Mouse (Mus musculus) kidney, postnatal 10 days (tissue): ENCODE data around the gene Mafb.

Experiments used
- DNase-seq: peaks from one replicate; pipeline ENCODE4 v3.0.0; 2021; ENCODE audit warnings: mixed read lengths

The Mafb gene

GRCm38 (mm10) chr2:160363201-160363600 lies 3.7 kb downstream of the Mafb start:
- no peak for DNase-seq

DNA sequence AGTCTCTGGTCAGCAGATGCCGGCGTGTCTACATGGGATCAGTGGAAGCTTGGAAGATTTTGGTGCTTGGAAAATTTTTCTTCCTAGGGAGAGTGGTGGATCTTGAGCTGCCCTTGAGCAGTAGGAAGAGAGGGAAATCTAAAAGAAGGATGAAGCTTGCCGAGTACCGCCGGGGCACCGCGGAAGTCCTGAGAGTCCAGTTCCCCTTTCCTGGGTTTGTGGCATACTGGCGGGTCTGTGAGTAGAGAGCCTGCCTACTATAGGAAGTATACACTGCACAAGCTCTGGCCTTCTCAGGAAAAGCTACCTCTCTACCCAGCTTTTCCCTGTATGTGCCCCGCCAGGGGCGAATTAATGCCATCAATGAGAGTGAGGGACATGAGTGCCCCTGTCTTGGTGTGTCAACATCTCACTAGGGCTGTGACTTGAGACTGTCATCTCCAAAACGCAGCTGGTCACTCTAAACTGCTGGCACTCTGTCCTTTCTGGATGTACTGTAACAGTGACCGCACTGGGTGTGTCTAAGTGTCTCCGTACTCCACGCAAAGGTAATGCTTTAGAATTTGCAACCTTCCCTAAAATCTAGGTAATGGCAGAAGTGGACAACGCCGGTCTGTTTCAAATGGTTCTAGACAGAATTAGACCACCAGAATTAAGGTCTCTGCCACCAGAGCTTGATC lies 5.3 kb downstream of the Mafb start:
- no peak for DNase-seq

DNA sequence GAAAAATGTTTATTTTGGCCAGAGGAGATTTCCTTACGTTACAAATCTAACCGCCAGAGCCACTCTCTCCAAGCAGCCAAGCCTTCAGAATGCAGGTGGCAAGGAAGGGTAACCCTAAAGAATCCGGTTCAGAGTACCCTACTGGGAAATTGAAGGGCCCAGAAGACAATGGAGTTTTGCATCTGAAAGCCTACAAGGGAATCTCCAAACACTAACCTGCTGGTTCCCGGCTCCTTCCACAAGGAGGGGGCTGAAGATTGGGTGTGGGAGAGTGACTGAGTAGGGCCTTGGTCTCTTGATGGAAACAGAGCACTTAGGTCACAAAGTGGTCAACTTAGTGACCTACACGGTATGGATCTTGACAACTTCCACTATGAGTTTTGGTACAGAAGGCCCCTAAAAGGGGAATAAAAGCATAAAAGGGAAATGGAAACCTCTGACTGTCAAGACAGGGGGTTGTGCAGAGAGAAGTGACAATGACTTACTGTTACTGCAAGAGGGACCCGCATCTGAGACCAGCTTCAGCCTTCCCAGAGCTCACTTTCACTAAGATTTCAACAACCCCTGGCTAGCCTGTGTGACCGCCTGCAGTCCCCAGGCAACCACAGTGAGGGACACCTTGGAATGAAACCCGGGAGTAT lies 6.5 kb downstream of the Mafb start:
- no peak for DNase-seq

GRCm38 (mm10) chr2:160358896-160359295 lies 8.0 kb downstream of the Mafb start:
- DNase-seq = no peak

DNA sequence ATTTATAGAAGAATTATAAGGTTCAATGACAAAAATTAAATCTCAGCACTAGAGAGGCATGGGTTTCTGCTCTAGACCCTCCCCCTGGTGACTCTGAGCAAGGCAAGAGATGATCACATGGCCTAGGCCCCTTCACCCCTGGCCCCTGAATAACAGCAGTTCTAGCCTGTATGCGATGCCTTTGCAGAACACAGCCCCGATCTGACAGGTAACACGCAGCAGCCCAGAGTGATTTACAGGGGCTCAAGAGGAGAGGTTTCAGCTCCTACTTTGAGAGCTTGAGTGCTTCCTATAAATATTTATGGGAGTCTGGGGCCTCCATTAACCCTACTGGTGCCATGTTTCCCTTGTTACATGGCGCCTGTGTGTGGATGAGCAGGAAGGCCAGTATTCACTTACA lies 9.4 kb downstream of the Mafb start:
- DNase-seq = no peak

DNA sequence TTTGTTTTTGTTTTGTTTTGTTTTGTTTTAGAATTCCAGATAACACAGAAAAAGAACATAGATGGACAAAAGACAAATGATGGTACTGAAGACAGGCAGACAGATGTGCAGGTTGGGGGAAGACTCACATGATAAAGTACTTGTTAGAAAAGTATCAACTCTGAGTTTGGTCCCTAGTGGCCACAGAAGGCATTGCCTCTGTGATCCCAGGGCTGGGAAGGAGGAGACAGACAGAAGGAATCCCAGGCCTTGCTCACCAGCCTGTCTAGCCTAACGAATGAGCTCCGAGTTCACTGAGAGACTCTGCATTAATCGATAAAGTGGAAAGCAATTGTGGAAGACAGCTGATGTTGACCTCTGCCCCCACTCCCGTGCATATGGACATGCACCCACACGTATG lies 10.7 kb downstream of the Mafb start:
- DNase-seq = peak; percentile 51

GRCm38 (mm10) chr2:160354319-160354718 lies 12.5 kb downstream of the Mafb start:
- DNase-seq = no peak

DNA sequence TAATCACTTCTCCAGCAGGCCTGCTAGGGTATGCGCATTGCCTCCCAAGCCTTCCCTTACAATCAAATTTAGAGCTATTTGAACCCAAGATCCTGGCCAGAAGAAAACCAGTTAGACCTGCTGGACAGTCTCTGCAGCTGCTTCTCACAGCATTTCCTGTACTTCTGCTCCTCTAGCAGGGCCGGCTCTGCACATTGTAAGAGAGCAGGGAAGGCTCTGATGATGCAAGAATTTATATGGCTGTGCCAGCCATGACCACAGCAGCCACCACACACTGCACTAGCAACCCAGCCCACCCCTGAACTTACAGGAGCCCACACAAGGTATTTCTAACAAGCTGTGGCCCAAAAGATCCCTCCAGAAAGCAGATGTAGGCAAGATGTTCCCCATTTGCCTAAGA lies 13.3 kb downstream of the Mafb start:
- no peak for DNase-seq

- DNase-seq = peak; percentile 78
Measured at GRCm38 (mm10) chr2:160351038-160351574, 15.8 kb downstream of the Mafb start.

DNA sequence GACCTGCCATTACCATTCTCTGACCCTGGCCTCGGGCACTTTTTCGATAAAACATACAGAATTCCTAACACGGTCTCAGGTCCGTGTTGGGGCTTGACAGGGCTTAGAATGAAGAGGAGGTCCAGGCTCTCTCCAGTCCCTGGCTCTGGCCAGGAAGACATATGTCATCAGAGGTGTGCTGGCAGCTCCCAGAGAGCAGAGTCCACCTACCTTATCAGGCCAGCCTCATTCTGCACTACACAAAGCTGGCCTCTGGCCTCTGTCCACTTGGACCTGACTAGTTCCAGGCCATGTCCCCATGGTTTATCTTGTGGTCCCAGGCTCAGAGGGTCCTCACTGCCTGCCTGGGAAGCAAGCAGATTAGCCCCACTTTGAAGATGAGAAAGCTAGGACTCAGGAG lies 17.3 kb downstream of the Mafb start:
- no peak for DNase-seq

GRCm38 (mm10) chr2:160348796-160349195 lies 18.1 kb downstream of the Mafb start:
- no peak for DNase-seq

GRCm38 (mm10) chr2:160348072-160348604 lies 18.7 kb downstream of the Mafb start:
- no peak for DNase-seq

GRCm38 (mm10) chr2:160345644-160346043 lies 21.2 kb downstream of the Mafb start:
- DNase-seq = no peak

GRCm38 (mm10) chr2:160340121-160340520 lies 26.7 kb downstream of the Mafb start:
- DNase-seq = no peak

GRCm38 (mm10) chr2:160339595-160339994 lies 27.3 kb downstream of the Mafb start:
- DNase-seq = no peak

- no peak for DNase-seq
Measured at GRCm38 (mm10) chr2:160336053-160336452, 30.8 kb downstream of the Mafb start.

- no peak for DNase-seq
Measured at GRCm38 (mm10) chr2:160335043-160335442, 31.8 kb downstream of the Mafb start.

- peak; percentile 63 for DNase-seq
Measured at GRCm38 (mm10) chr2:160334111-160334661, 32.7 kb downstream of the Mafb start, which contains the start of gene Gm826. Gene Gm826 (minus strand): TSS chr2:160334162.

DNA sequence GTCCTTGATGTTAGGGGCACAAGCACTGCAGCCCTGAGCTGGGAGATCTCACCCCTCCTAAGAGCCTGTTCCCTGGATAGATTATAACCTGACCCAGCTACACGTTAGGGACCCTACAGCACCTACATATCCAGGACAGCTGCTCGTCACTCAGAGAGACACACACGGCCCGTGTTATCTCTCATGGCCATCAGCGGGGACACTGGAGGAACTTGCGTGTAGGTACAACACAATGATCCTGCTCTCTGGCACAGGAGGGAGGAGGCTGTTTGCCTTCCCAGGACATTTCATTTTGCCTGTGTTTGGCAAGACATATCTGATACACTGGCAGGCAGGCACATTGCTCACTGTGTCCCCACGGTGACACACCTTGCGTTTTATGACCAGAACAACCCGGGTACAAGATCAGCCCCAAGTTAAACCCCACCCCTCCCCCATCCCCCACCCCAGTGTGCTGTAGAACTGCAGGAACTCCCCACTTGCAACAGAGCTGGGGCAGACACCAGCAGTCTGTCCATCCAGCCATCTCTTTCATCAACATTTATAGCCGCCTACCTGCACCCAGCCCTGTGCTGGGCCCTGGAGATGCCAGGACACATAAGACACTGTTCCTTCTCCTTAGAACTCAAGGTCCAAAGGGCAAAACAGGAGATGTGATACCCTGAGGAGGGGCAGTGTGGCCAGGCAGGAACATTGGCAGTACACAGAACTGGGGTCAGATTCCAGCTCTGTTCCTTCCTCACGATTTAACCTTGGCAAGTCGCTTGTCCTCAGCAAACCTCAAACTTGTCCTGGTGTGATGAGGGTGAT lies 34.1 kb downstream of the Mafb start:
- no peak for DNase-seq

DNA sequence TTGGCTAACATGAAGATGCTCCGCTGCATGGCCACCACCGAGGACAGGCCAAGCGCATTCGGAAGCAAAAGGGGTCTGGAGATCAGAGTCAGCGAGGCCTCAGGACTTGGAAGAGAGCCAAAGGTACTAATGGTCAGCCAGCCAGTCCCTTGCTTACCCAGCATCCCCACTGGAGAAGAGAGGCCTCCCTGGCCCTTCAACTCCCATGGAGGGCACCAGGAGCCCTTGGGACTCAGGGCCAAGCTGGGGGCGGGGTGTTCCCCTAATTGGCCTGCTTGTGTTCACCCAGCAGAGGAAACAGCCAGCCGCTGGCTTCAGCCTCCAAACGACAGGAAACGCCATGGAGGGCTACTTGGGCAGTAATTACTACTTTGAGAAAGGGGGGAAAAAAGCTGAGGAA lies 38.0 kb downstream of the Mafb start:
- peak; percentile 55 for DNase-seq

DNA sequence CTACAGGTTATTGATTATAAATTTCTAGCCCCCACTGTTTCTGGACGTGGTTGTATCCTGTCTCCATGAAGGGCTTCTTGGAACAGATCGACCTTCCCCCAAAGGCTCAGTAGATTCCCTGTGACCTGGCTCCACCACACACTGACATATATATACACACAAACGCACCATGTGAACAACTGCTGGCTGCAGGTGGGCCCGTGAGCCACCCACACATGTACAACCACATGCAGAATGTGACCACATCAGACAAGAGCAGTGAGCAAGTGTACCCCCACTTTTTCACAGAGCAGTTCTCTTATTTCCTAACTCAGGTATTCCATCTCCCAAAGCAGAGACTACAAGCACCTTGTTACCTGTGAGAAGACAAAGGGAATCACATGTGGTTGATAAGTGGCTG lies 39.1 kb downstream of the Mafb start:
- no peak for DNase-seq

- DNase-seq = peak; percentile 76
Measured at GRCm38 (mm10) chr2:160327167-160327566, 39.7 kb downstream of the Mafb start.

DNA sequence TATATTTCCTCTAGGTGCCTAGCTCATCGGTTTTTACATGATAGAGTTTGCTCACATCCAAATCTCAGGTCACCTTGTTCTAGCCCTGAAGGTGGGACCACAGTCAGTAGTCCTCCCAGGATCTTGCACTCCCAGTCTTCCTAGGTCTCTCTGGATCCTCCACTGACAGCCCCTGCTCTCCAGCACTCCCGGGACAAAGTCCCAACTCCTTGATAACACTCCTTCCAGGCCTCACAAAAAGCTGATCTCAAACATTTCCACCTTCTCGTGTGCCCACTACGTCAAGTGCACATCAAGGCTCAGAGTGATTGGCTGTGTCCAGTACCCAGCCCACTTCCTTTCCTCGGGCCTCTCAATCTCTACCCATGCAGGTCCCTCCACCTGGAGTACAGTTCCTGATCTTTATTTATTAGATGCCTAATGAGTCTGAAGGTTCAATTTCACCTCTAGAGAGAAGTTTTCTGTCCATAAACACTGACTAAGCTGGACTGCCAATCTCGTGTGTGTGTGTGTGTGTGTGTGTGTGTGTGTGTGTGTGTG lies 41.7 kb downstream of the Mafb start:
- no peak for DNase-seq
